ENCODE assay signal across 9 mouse cellular contexts in genomic region chr10:8772464-8773209, GRCm38 (mm10).
DNase-seq lines count a peak whose midpoint lies in the region; ATAC-seq lines count a peak whose summit lies in the region.
"Had no signal": no experiment of that assay in that cellular context is flagged by ENCODE, and none has a peak within 500 bp of the region (broad histone marks: within the 10 kb centered on the region; RNA-seq: fewer than 3 reads in every experiment).

No protein-coding gene starts in this region.

- peak; percentile 38; the same call in 1 of the 2 replicates for ATAC-seq in hindbrain, embryonic 15.5 days (ENCODE audit: low FRiP score, low read depth)
- ATAC-seq in granulocyte monocyte progenitor cell, adult 5-6 weeks (replicated peaks; ENCODE audit: poor library complexity, severe bottlenecking), result peak; percentile 62
- ATAC-seq in hindbrain, embryonic 16.5 days, result no peak

- H3K4me2 ChIP-seq in hindbrain, embryonic 15.5 days, result no peak overlapping the region
- no peak overlapping the region for H3K4me2 ChIP-seq in hindbrain, embryonic 16.5 days (ENCODE audit: low read length)
- H3K4me2 ChIP-seq: hindbrain, embryonic 14.5 days had no signal

- H3K27ac ChIP-seq in hindbrain, embryonic 15.5 days (replicated peaks), result no peak overlapping the region
- no peak overlapping the region for H3K27ac ChIP-seq in hindbrain, embryonic 10.5 days
- no peak overlapping the region for H3K27ac ChIP-seq in hindbrain, embryonic 16.5 days (ENCODE audit: low read depth, low read length)
- H3K27ac ChIP-seq: hindbrain, embryonic 14.5 days had no signal

- no peak overlapping the region for H3K9ac ChIP-seq in hindbrain, embryonic 15.5 days
- no peak overlapping the region for H3K9ac ChIP-seq in hindbrain, embryonic 16.5 days (ENCODE audit: low read depth, low read length)
- H3K9ac ChIP-seq: hindbrain, embryonic 14.5 days had no signal

- H3K36me3 ChIP-seq in hindbrain, embryonic 15.5 days, result no peaks in the 10 kb centered on the region
- peaks cover 54% of the 10 kb centered on the region for H3K36me3 ChIP-seq in hindbrain, embryonic 10.5 days
- no peaks in the 10 kb centered on the region for H3K36me3 ChIP-seq in hindbrain, embryonic 16.5 days (ENCODE audit: control insufficient read depth, insufficient read depth, low read length)

- H3K9me3 ChIP-seq in hindbrain, embryonic 15.5 days, result no peaks in the 10 kb centered on the region
- peaks cover 7% of the 10 kb centered on the region; the same call in 1 of the 2 replicates for H3K9me3 ChIP-seq in hindbrain, embryonic 10.5 days
- no peaks in the 10 kb centered on the region for H3K9me3 ChIP-seq in hindbrain, embryonic 16.5 days (ENCODE audit: control insufficient read depth, low read length)

- H3K4me1 ChIP-seq in hindbrain, embryonic 15.5 days (replicated peaks), result 0 out of 2 replicates have a peak, but pooled peaks cover 3% of the 10 kb centered on the region
- H3K4me1 ChIP-seq in hindbrain, embryonic 10.5 days (replicated peaks), result no peaks in the 10 kb centered on the region
- no peaks in the 10 kb centered on the region for H3K4me1 ChIP-seq in hindbrain, embryonic 16.5 days (ENCODE audit: control insufficient read depth, insufficient read depth, low read depth, low read length)

- H3K4me3 ChIP-seq in hindbrain, embryonic 15.5 days, result no peak overlapping the region
- no peak overlapping the region for H3K4me3 ChIP-seq in hindbrain, embryonic 10.5 days
- H3K4me3 ChIP-seq in hindbrain, embryonic 16.5 days (ENCODE audit: low read length), result no peak overlapping the region

- no peaks in the 10 kb centered on the region for H3K27me3 ChIP-seq in hindbrain, embryonic 15.5 days
- H3K27me3 ChIP-seq in hindbrain, embryonic 10.5 days (ENCODE audit: insufficient read depth, poor library complexity, severe bottlenecking), result no peaks in the 10 kb centered on the region
- no peaks in the 10 kb centered on the region for H3K27me3 ChIP-seq in hindbrain, embryonic 16.5 days (replicated peaks; ENCODE audit: control insufficient read depth, insufficient read depth, low read length)

- no peak for DNase-seq in hindbrain, embryonic 10.5 days (ENCODE audit: low spot score)
- peak; percentile 42 for DNase-seq in kidney, adult 18-20 months
- peak; percentile 78 for DNase-seq in lung, postnatal 36 days
- no peak for DNase-seq in cerebellum, adult 11-12 months
- DNase-seq in retina, embryonic 14.5 days (ENCODE audit: low spot score), result no peak

- WGBS in hindbrain, embryonic 15.5 days, result 88% methylated on average over 4 of the region's 4 CpGs
- whole genome bisulfite sequencing in hindbrain, embryonic 10.5 days, result 90% methylated on average over 4 of the region's 4 CpGs
- 79% methylated on average over 4 of the region's 4 CpGs for WGBS in hindbrain, embryonic 16.5 days

Comparison
In these comparisons a context has a peak if more than half of its experiments do, and no peak if none do; other contexts are left out.
1. DNase-seq: peak in kidney, adult 18-20 months (single experiment) and lung, postnatal 36 days (single experiment); none in hindbrain, embryonic 10.5 days (single experiment), cerebellum, adult 11-12 months (single experiment) and retina, embryonic 14.5 days (single experiment).